Mouse (Mus musculus) liver, adult (tissue): ENCODE results near the gene Ralbp1.

ENCODE experiments used
- GATA4 ChIP-seq: IDR thresholded peaks from 2 replicates; pipeline ENCODE4 v1.6.1; 2014; ENCODE audit warnings: mild to moderate bottlenecking, low read length; ENCODE audit not compliant: insufficient replicate concordance

The Ralbp1 gene

GRCm38 (mm10) chr17:65871641-65872041 lies 14.0 kb downstream of the Ralbp1 start:
- no peak for TF ChIP-seq GATA4

GRCm38 (mm10) chr17:65870146-65870545 lies 15.5 kb downstream of the Ralbp1 start:
- TF ChIP-seq GATA4: no peak

GRCm38 (mm10) chr17:65869720-65870119 lies 15.9 kb downstream of the Ralbp1 start:
- no peak for TF ChIP-seq GATA4

- no peak for TF ChIP-seq GATA4
These were observed 17.6 kb downstream of the Ralbp1 start for GRCm38 (mm10) chr17:65867996-65868395.

GRCm38 (mm10) chr17:65866201-65866600 lies 19.4 kb downstream of the Ralbp1 start:
- TF ChIP-seq GATA4: peak; percentile 99

- TF ChIP-seq GATA4: no peak
These were observed 20.3 kb downstream of the Ralbp1 start for GRCm38 (mm10) chr17:65865265-65865664.

- no peak for TF ChIP-seq GATA4
These were observed 20.9 kb downstream of the Ralbp1 start for GRCm38 (mm10) chr17:65864742-65865141.

GRCm38 (mm10) chr17:65863830-65864229 lies 21.8 kb downstream of the Ralbp1 start:
- no peak for TF ChIP-seq GATA4

GRCm38 (mm10) chr17:65862579-65862978 lies 23.0 kb downstream of the Ralbp1 start:
- TF ChIP-seq GATA4: no peak

- no peak for TF ChIP-seq GATA4
These were observed 28.0 kb downstream of the Ralbp1 start for GRCm38 (mm10) chr17:65857617-65858016.

GRCm38 (mm10) chr17:65854006-65854405 lies 31.6 kb downstream of the Ralbp1 start:
- TF ChIP-seq GATA4: no peak

GRCm38 (mm10) chr17:65853326-65853725 lies 32.3 kb downstream of the Ralbp1 start:
- TF ChIP-seq GATA4: no peak

- TF ChIP-seq GATA4: no peak
These were observed 33.8 kb downstream of the Ralbp1 start for GRCm38 (mm10) chr17:65851749-65852148.

GRCm38 (mm10) chr17:65850487-65850886 lies 35.1 kb downstream of the Ralbp1 start:
- no peak for TF ChIP-seq GATA4

- TF ChIP-seq GATA4: no peak
These were observed 37.7 kb downstream of the Ralbp1 start for GRCm38 (mm10) chr17:65847694-65848449.

- no peak for TF ChIP-seq GATA4
These were observed 40.2 kb downstream of the Ralbp1 start for GRCm38 (mm10) chr17:65845423-65845822.
